11 mouse cellular contexts compared by ENCODE assay signal in genomic region chr5:25526926-25527325, GRCm38 (mm10). TPM values are rescaled to one million over a fixed set of nuclear protein-coding genes. Genes with fewer than 3 reads are reported as not detected.
A peak's percentile ranks its signal among the peaks of the same experiment; 100 is the strongest.
DNase-seq lines count a peak whose midpoint lies in the region; ATAC-seq and TF ChIP-seq lines count a peak whose summit lies in the region.
"Had no signal": no experiment of that assay in that cellular context is flagged by ENCODE, and none has a peak within 500 bp of the region (broad histone marks: within the 10 kb centered on the region; RNA-seq: fewer than 3 reads in every experiment).

No protein-coding gene starts in this region.

- H3K9ac ChIP-seq in liver, adult 2 months (ENCODE audit: low read depth, low read length) = no peak overlapping the region
- no peak overlapping the region for H3K9ac ChIP-seq in liver, embryonic 11.5 days (ENCODE audit: low read depth, low read length)
- H3K9ac ChIP-seq: embryonic facial prominence, embryonic 13.5 days; hindbrain, embryonic 15.5 days; liver, embryonic 15.5 days had no signal

- no peaks in the 10 kb centered on the region for H3K27me3 ChIP-seq in liver, adult 2 months (ENCODE audit: control insufficient read depth, insufficient read depth, low read length)
- H3K27me3 ChIP-seq in liver, embryonic 11.5 days (replicated peaks; ENCODE audit: control insufficient read depth, insufficient read depth, low read length) = no peaks in the 10 kb centered on the region
- H3K27me3 ChIP-seq in limb, embryonic 10.5 days (ENCODE audit: low read depth, poor library complexity, severe bottlenecking) = peaks cover 4% of the 10 kb centered on the region; the same call in 1 of the 2 replicates
- H3K27me3 ChIP-seq: embryonic facial prominence, embryonic 13.5 days; hindbrain, embryonic 15.5 days; liver, embryonic 15.5 days had no signal

- no peaks in the 10 kb centered on the region for H3K9me3 ChIP-seq in liver, embryonic 11.5 days (ENCODE audit: control insufficient read depth, low read length)
- no peaks in the 10 kb centered on the region for H3K9me3 ChIP-seq in limb, embryonic 10.5 days (replicated peaks)
- H3K9me3 ChIP-seq: embryonic facial prominence, embryonic 13.5 days; hindbrain, embryonic 15.5 days; liver, embryonic 15.5 days had no signal

- H3K4me1 ChIP-seq in liver, adult 2 months (ENCODE audit: control insufficient read depth, insufficient read depth, low read length) = no peaks in the 10 kb centered on the region; the same call in none of the 2 replicates
- H3K4me1 ChIP-seq in liver, embryonic 11.5 days (replicated peaks; ENCODE audit: control insufficient read depth, insufficient read depth, low read length) = peaks cover 23% of the 10 kb centered on the region
- peaks cover 21% of the 10 kb centered on the region for H3K4me1 ChIP-seq in limb, embryonic 10.5 days
- H3K4me1 ChIP-seq: hindbrain, embryonic 15.5 days had no signal

- intact Hi-C loops in heart, postnatal 36 days (cut with DNase I) = loop anchor here (10.0 kb wide), 1 partner anchor 178 kb away; the partner anchor contains the start of gene Xrcc2

- 37% methylated on average over 4 of the region's 4 CpGs for WGBS in liver, adult 2 months
- 62% methylated on average over 4 of the region's 4 CpGs for WGBS in liver, embryonic 11.5 days
- 56% methylated on average over 4 of the region's 4 CpGs for WGBS in limb, embryonic 10.5 days

- no peaks in the 10 kb centered on the region for H3K79me2 ChIP-seq in liver, adult 2 months (ENCODE audit: control insufficient read depth, insufficient read depth, low read length)

- H3K27ac ChIP-seq in liver, adult 2 months (replicated peaks; ENCODE audit: insufficient read depth, low read depth, low read length) = no peak overlapping the region
- H3K27ac ChIP-seq in liver, embryonic 11.5 days (ENCODE audit: low read depth, low read length) = no peak overlapping the region
- H3K27ac ChIP-seq in limb, embryonic 10.5 days = no peak overlapping the region; the same call in 1 of the 2 replicates
- H3K27ac ChIP-seq: embryonic facial prominence, embryonic 13.5 days; hindbrain, embryonic 15.5 days; liver, embryonic 15.5 days had no signal

- DNase-seq in liver, adult 2 months (ENCODE audit: extremely low read depth, low read depth, low spot score) = peak; percentile 15
- DNase-seq in liver, embryonic 11.5 days (ENCODE audit: low spot score) = no peak
- peak; percentile 12 for DNase-seq in Muller cell, postnatal 12 days (ENCODE audit: inconsistent ontology term)
- peak; percentile 21 to 37 for DNase-seq in cerebellum, adult 18-20 months
- peak; percentile 31 to 42 for DNase-seq in heart, postnatal 36 days
- DNase-seq in limb, embryonic 10.5 days (ENCODE audit: low spot score) = no peak
- DNase-seq in kidney, postnatal 14 days = no peak

- H3K4me3 ChIP-seq in liver, adult 2 months (ENCODE audit: insufficient read depth, low read depth, low read length) = no peak overlapping the region
- no peak overlapping the region for H3K4me3 ChIP-seq in liver, embryonic 11.5 days (ENCODE audit: low read depth, low read length)
- no peak overlapping the region for H3K4me3 ChIP-seq in limb, embryonic 10.5 days
- H3K4me3 ChIP-seq: embryonic facial prominence, embryonic 13.5 days; hindbrain, embryonic 15.5 days; liver, embryonic 15.5 days had no signal

- no peak for TF ChIP-seq POLR2A in liver, adult 2 months (IDR thresholded peaks at IDR 0.05; ENCODE audit: extremely low read depth, insufficient read depth, low read length)

- H3K4me2 ChIP-seq in liver, embryonic 11.5 days = no peak overlapping the region
- H3K4me2 ChIP-seq: embryonic facial prominence, embryonic 13.5 days; hindbrain, embryonic 15.5 days; liver, embryonic 15.5 days had no signal

- no peaks in the 10 kb centered on the region for H3K36me3 ChIP-seq in liver, adult 2 months (ENCODE audit: control insufficient read depth, insufficient read depth, low read length)
- H3K36me3 ChIP-seq in liver, embryonic 11.5 days (ENCODE audit: control insufficient read depth, insufficient read depth, low read length) = no peaks in the 10 kb centered on the region
- no peaks in the 10 kb centered on the region for H3K36me3 ChIP-seq in limb, embryonic 10.5 days
- H3K36me3 ChIP-seq: embryonic facial prominence, embryonic 13.5 days; hindbrain, embryonic 15.5 days; liver, embryonic 15.5 days had no signal

- ATAC-seq in liver, embryonic 11.5 days (replicated peaks; ENCODE audit: low FRiP score) = no peak

- no peak for TF ChIP-seq CTCF in liver, adult 2 months (IDR thresholded peaks at IDR 0.05; ENCODE audit: low read depth, low read length)

RNA-seq across cellular contexts. Expression of gene Cct8l1, which starts 11.1 kb away (rescaled TPM):
- not detected in 2 replicates for total RNA-seq in liver, adult 2 months (2014; rRNA removed)
- not detected in 2 replicates for polyA plus RNA-seq in liver, adult 2 months (2012; rRNA removed)
- not detected in 2 replicates for polyA plus RNA-seq in liver, embryonic 11.5 days (2014; fragmentation: Nextera tagmentation; extraction: Ambion mirVana)
- under 1 TPM in 1 of 2 experiments, not detected in 1; 0.14 TPM for total RNA-seq in heart, postnatal 36 days (2021)
- polyA plus RNA-seq in limb, embryonic 10.5 days (2016; fragmentation: Nextera tagmentation; extraction: Ambion mirVana) = not detected in 2 replicates
- polyA plus RNA-seq: embryonic facial prominence, embryonic 13.5 days; neural tube, embryonic 11.5 days had no signal

RNA-seq across cellular contexts. Expression of gene Kmt2c, which starts 28.3 kb away (rescaled TPM):
- total RNA-seq in liver, adult 2 months (2014; rRNA removed) = 20.1 and 23.4 TPM in 2 replicates
- polyA plus RNA-seq in liver, adult 2 months (2012; rRNA removed) = 4.4 and 5.1 TPM in 2 replicates
- 12.4 and 14.0 TPM in 2 replicates for polyA plus RNA-seq in liver, embryonic 11.5 days (2014; fragmentation: Nextera tagmentation; extraction: Ambion mirVana)
- total RNA-seq in heart, postnatal 36 days (2021) = 10 to 100 TPM; 43.6 to 46.0 TPM
- polyA plus RNA-seq in limb, embryonic 10.5 days (2016; fragmentation: Nextera tagmentation; extraction: Ambion mirVana) = 9.5 and 10.6 TPM in 2 replicates

Comparison
In these comparisons a context has a peak if more than half of its experiments do, and no peak if none do; other contexts are left out.
1. DNase-seq: peak in liver, adult 2 months (single experiment), Muller cell, postnatal 12 days (single experiment), cerebellum, adult 18-20 months (2 of 2) and heart, postnatal 36 days (2 of 2); none in liver, embryonic 11.5 days (single experiment), limb, embryonic 10.5 days (single experiment) and kidney, postnatal 14 days (single experiment).